Mouse (Mus musculus) liver, adult 2 months (tissue): ENCODE measurements around the gene Utrn.

Source experiments
- CTCF ChIP-seq: fragments of 200-500 bp; IDR thresholded peaks from 2 replicates; pipeline ENCODE4 v1.5.1; 2011; ENCODE audit warnings: low read depth, low read length, control low read depth
- POLR2A ChIP-seq: fragments of 200-500 bp; IDR thresholded peaks from 2 replicates; pipeline ENCODE4 v1.6.1; 2011; ENCODE audit warnings: low read length, control low read depth; ENCODE audit not compliant: insufficient read depth; ENCODE audit errors: extremely low read depth

DNA sequence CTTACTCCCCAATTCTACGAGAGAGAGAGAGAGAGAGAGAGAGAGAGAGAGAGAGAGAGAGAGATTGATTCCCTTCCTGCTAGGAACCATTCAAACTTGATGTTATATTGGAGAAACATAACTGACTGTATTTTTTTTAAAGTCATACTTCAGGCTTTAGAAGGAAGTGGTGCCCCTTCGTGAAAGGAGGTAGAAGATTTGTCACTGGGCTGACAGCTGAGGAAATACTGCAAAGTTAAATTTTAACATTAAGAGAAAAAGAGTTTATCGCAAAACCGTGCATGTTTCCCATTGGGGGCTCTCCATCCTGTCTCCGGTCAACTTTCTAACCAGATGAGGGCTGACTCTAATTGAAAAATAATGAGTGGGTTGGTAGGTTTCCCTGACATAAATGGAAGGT, 310.4 kb downstream of the Utrn start:
- TF ChIP-seq CTCF (no peak), POLR2A (no peak)
